Mouse (Mus musculus): ENCODE data around the gene Ptpn6. TPM values are rescaled to one million over a fixed set of nuclear protein-coding genes. Genes with fewer than 3 reads are reported as not detected.
"Not testable (repeated sequence)": the region's sequence is repeated elsewhere in the genome, so short reads cannot be mapped to it uniquely, and the experiment has no call there.

Gene Ptpn6
- polyA plus RNA-seq, 1 experiment from 2014 or later, result 24.0 TPM

- H3K27me3 ChIP-seq (replicated peaks; ENCODE audit: insufficient read depth, low read length), result no peaks in the 10 kb centered on the region
- no peaks in the 10 kb centered on the region for H3K9me3 ChIP-seq (ENCODE audit: low read length)
- no peak for TF ChIP-seq CTCF (IDR thresholded peaks at IDR 0.05)
- TF ChIP-seq EP300 (IDR thresholded peaks at IDR 0.05), result peak; percentile 92
- peaks cover 12% of the 10 kb centered on the region; the same call in 1 of the 2 replicates for H3K4me1 ChIP-seq (ENCODE audit: insufficient read depth, low read depth, low read length)
- no peak overlapping the region for H3K4me3 ChIP-seq (ENCODE audit: low read depth, low read length)
- H3K36me3 ChIP-seq (ENCODE audit: insufficient read depth, low read length), result no peaks in the 10 kb centered on the region
- ATAC-seq (peak; percentile 98), DNase-seq (ENCODE audit: low spot score) (peak; percentile 91)
- H3K9ac ChIP-seq (replicated peaks; ENCODE audit: low read depth), result no peak overlapping the region
- H3K4me2 ChIP-seq (replicated peaks; ENCODE audit: low read depth, low read length), result no peak overlapping the region
- 58% methylated on average over 14 of the region's 14 CpGs for WGBS
- H3K27ac ChIP-seq (ENCODE audit: low read length), result peak overlapping the region; percentile 66
Observed at GRCm38 (mm10) chr6:124683591-124684417, 54.7 kb downstream of the Ptpn6 start.

GRCm38 (mm10) chr6:124682291-124682690, 56.2 kb downstream of the Ptpn6 start:
- H3K9me3 ChIP-seq (ENCODE audit: low read length); ATAC-seq; H3K4me2 ChIP-seq (replicated peaks; ENCODE audit: low read depth, low read length); H3K9ac ChIP-seq (replicated peaks; ENCODE audit: low read depth); H3K4me3 ChIP-seq (ENCODE audit: low read depth, low read length); H3K36me3 ChIP-seq (ENCODE audit: insufficient read depth, low read length); H3K27me3 ChIP-seq (replicated peaks; ENCODE audit: insufficient read depth, low read length): not testable (repeated sequence)
- H3K27ac ChIP-seq (ENCODE audit: low read length), result peak overlapping the region; percentile 66; the same call in 1 of the 2 replicates
- TF ChIP-seq EP300 (IDR thresholded peaks at IDR 0.05), result 0 out of 2 replicates have a peak, but pooled peaks have one; percentile 23
- H3K4me1 ChIP-seq (ENCODE audit: insufficient read depth, low read depth, low read length), result peaks cover 12% of the 10 kb centered on the region; the same call in 1 of the 2 replicates
- 52% methylated on average over 6 of the region's 6 CpGs for WGBS
- DNase-seq (ENCODE audit: low spot score), result peak; percentile 77

DNA sequence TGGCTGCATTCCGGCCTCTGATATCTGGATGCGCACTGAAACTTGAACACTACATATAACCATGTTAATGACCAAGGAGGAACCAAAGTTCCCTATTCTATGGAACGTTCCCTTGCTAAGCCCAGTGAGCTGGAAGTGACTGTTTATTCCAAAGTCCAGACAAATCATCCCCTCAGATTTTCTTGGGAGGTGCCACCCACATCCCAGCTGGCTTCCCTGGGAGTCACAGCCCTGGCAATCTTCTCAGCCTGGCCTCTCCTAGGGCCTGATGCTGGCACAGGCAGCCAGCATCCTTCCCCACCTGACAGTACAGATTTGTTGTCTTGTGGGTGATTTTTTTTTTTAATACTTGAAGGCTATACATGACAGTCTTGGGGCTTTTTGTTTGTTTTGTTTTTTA, 59.0 kb downstream of the Ptpn6 start:
- DNase-seq (ENCODE audit: low spot score), result no peak
- no peaks in the 10 kb centered on the region for H3K9me3 ChIP-seq (ENCODE audit: low read length)
- TF ChIP-seq CTCF (IDR thresholded peaks at IDR 0.05) (no peak), EP300 (IDR thresholded peaks at IDR 0.05) (no peak)
- H3K4me2 ChIP-seq (replicated peaks; ENCODE audit: low read depth, low read length), result no peak overlapping the region
- H3K4me3 ChIP-seq (ENCODE audit: low read depth, low read length), result no peak overlapping the region
- H3K36me3 ChIP-seq (ENCODE audit: insufficient read depth, low read length), result no peaks in the 10 kb centered on the region
- 79% methylated on average over 3 of the region's 3 CpGs for WGBS
- no peaks in the 10 kb centered on the region for H3K27me3 ChIP-seq (replicated peaks; ENCODE audit: insufficient read depth, low read length)
- H3K9ac ChIP-seq (replicated peaks; ENCODE audit: low read depth), result no peak overlapping the region
- peaks cover 12% of the 10 kb centered on the region; the same call in 1 of the 2 replicates for H3K4me1 ChIP-seq (ENCODE audit: insufficient read depth, low read depth, low read length)
- no peak overlapping the region for H3K27ac ChIP-seq (ENCODE audit: low read length)
- no peak for ATAC-seq

GRCm38 (mm10) chr6:124678769-124679168, 59.7 kb downstream of the Ptpn6 start:
- no peak overlapping the region for H3K4me3 ChIP-seq (ENCODE audit: low read depth, low read length)
- WGBS, result 77% methylated on average over 7 of the region's 7 CpGs
- TF ChIP-seq EP300 (IDR thresholded peaks at IDR 0.05) (no peak), CTCF (IDR thresholded peaks at IDR 0.05) (no peak)
- no peak for ATAC-seq
- no peaks in the 10 kb centered on the region for H3K36me3 ChIP-seq (ENCODE audit: insufficient read depth, low read length)
- H3K27me3 ChIP-seq (replicated peaks; ENCODE audit: insufficient read depth, low read length), result no peaks in the 10 kb centered on the region
- no peak for DNase-seq (ENCODE audit: low spot score)
- H3K27ac ChIP-seq (ENCODE audit: low read length), result no peak overlapping the region
- peaks cover 12% of the 10 kb centered on the region; the same call in 1 of the 2 replicates for H3K4me1 ChIP-seq (ENCODE audit: insufficient read depth, low read depth, low read length)
- no peaks in the 10 kb centered on the region for H3K9me3 ChIP-seq (ENCODE audit: low read length)
- H3K4me2 ChIP-seq (replicated peaks; ENCODE audit: low read depth, low read length), result no peak overlapping the region
- H3K9ac ChIP-seq (replicated peaks; ENCODE audit: low read depth), result no peak overlapping the region

- H3K9me3 ChIP-seq (ENCODE audit: low read length), result no peaks in the 10 kb centered on the region
- no peak overlapping the region for H3K4me3 ChIP-seq (ENCODE audit: low read depth, low read length)
- no peak overlapping the region for H3K4me2 ChIP-seq (replicated peaks; ENCODE audit: low read depth, low read length)
- WGBS, result 65% methylated on average over 6 of the region's 6 CpGs
- TF ChIP-seq EP300 (IDR thresholded peaks at IDR 0.05), result no peak
- TF ChIP-seq CTCF (IDR thresholded peaks at IDR 0.05), result no peak
- ATAC-seq, result no peak
- DNase-seq (ENCODE audit: low spot score), result no peak
- H3K36me3 ChIP-seq (ENCODE audit: insufficient read depth, low read length), result no peaks in the 10 kb centered on the region
- no peak overlapping the region for H3K9ac ChIP-seq (replicated peaks; ENCODE audit: low read depth)
- H3K27ac ChIP-seq (ENCODE audit: low read length), result no peak overlapping the region
- no peaks in the 10 kb centered on the region for H3K4me1 ChIP-seq (ENCODE audit: insufficient read depth, low read depth, low read length)
- no peaks in the 10 kb centered on the region for H3K27me3 ChIP-seq (replicated peaks; ENCODE audit: insufficient read depth, low read length)
Observed at GRCm38 (mm10) chr6:124676171-124676570, 62.3 kb downstream of the Ptpn6 start.

DNA sequence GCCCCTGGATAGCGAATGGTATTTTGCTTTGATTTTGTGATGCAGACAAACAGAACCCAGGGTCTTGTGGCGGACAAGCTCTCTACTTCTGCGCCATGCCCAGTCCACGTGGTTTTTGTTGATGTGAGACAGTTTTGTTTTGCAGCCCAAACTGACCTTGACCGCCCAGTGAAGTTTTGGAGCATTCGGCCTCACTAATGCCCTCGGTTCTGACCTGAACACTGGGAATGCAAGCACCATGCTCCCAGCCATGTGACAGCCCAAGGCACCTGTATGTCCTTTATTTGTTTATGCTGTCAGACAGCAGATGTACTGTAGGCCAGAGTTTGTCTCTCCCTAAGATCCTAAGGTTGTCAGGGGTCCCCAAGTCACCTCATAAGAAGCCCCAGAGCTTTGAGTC, 63.9 kb downstream of the Ptpn6 start:
- no peaks in the 10 kb centered on the region for H3K27me3 ChIP-seq (replicated peaks; ENCODE audit: insufficient read depth, low read length)
- no peak overlapping the region for H3K9ac ChIP-seq (replicated peaks; ENCODE audit: low read depth)
- H3K27ac ChIP-seq (ENCODE audit: low read length), result no peak overlapping the region
- ATAC-seq (no peak), DNase-seq (ENCODE audit: low spot score) (no peak)
- WGBS, result 92% methylated on average over 7 of the region's 7 CpGs
- no peaks in the 10 kb centered on the region for H3K36me3 ChIP-seq (ENCODE audit: insufficient read depth, low read length)
- TF ChIP-seq EP300 (IDR thresholded peaks at IDR 0.05) (no peak), CTCF (IDR thresholded peaks at IDR 0.05) (no peak)
- no peak overlapping the region for H3K4me3 ChIP-seq (ENCODE audit: low read depth, low read length)
- no peaks in the 10 kb centered on the region for H3K9me3 ChIP-seq (ENCODE audit: low read length)
- H3K4me1 ChIP-seq (ENCODE audit: insufficient read depth, low read depth, low read length), result no peaks in the 10 kb centered on the region
- no peak overlapping the region for H3K4me2 ChIP-seq (replicated peaks; ENCODE audit: low read depth, low read length)

Data from lung, postnatal 0 days (tissue).